In the genomic region with DNA sequence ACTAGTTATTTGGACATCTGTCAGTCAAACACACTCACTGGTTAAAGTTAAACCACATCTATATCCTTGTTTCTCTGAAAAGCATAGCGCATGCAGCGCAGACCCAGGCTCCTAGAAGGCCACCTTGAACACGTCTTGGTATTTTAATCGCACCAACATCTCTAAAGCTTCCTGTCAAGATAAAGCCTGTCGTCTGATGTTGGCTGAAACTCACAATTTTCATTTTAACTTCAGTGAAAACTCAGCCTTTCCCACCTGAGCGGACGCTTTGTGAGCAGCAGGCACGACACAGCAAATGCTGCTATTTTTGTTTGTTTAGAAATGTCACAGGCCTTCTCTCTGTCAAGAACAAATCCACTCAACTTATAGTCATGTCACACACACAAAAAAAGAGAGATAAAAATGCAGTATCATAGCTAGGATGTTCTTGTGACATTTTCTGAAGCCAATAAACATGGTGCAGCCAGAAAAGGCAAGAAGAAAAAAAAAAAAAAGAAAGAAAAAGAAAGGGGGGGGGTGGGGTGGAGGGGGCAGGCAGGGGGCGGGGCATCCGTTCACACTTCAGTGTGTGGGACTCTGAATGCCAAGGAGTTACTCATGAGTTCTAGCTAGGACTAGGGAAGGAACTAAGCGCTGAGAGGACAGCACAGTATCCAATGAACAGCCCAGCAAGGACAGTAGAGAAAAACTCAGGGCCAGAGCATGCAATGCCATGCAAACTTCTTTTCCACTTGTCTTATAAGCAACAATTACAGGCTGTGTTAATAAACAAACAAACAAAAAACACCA, we compare ENCODE assay signal across 15 mouse cellular contexts. TPM values are rescaled to one million over a fixed set of nuclear protein-coding genes. Genes with fewer than 3 reads are reported as not detected.
DNase-seq lines count a peak whose midpoint lies in the region; ATAC-seq lines count a peak whose summit lies in the region.
"Had no signal": no experiment of that assay in that cellular context is flagged by ENCODE, and none has a peak within 500 bp of the region (broad histone marks: within the 10 kb centered on the region; RNA-seq: fewer than 3 reads in every experiment).

No protein-coding gene starts in this region.

- H3K27me3 ChIP-seq in heart, embryonic 15.5 days = no peaks in the 10 kb centered on the region
- no peaks in the 10 kb centered on the region for H3K27me3 ChIP-seq in hindbrain, embryonic 16.5 days (replicated peaks; ENCODE audit: control insufficient read depth, insufficient read depth, low read length)
- H3K27me3 ChIP-seq: limb, embryonic 13.5 days; neural tube, embryonic 12.5 days had no signal

- H3K4me1 ChIP-seq in heart, embryonic 15.5 days (replicated peaks) = peaks cover 62% of the 10 kb centered on the region
- H3K4me1 ChIP-seq in hindbrain, embryonic 16.5 days (ENCODE audit: control insufficient read depth, insufficient read depth, low read depth, low read length) = no peaks in the 10 kb centered on the region; the same call in 1 of the 2 replicates

- intact Hi-C loops in gastrocnemius, postnatal 36 days (cut with DNase I) = no loop called here

- no peak for DNase-seq in heart, adult 11 months
- DNase-seq in 416B (ENCODE audit: low read depth) (peak; percentile 35), NIH3T3 (ENCODE audit: low read depth) (peak; percentile 29)
- DNase-seq in naive thymus-derived CD4-positive, alpha-beta T cell, adult 2 months (ENCODE audit: low read depth) = peak; percentile 71
- no peak for DNase-seq in gastrocnemius, postnatal 36 days
- DNase-seq: adrenal gland, postnatal 25 days; cerebellum, adult 11 months; kidney, postnatal 25 days; midbrain, embryonic 14.5 days; retina, postnatal 1 day had no signal

- no peaks in the 10 kb centered on the region for H3K9me3 ChIP-seq in heart, embryonic 15.5 days (replicated peaks)
- no peaks in the 10 kb centered on the region for H3K9me3 ChIP-seq in hindbrain, embryonic 16.5 days (ENCODE audit: control insufficient read depth, low read length)
- H3K9me3 ChIP-seq: limb, embryonic 13.5 days; neural tube, embryonic 12.5 days had no signal

- 41% methylated on average over 11 of the region's 11 CpGs for WGBS in heart, embryonic 15.5 days
- WGBS in hindbrain, embryonic 16.5 days = 70% methylated on average over 11 of the region's 11 CpGs

- no peaks in the 10 kb centered on the region for H3K36me3 ChIP-seq in heart, embryonic 15.5 days
- no peaks in the 10 kb centered on the region for H3K36me3 ChIP-seq in hindbrain, embryonic 16.5 days (ENCODE audit: control insufficient read depth, insufficient read depth, low read length)
- H3K36me3 ChIP-seq: limb, embryonic 13.5 days; neural tube, embryonic 12.5 days had no signal

- peak overlapping the region; percentile 57 for H3K27ac ChIP-seq in heart, embryonic 15.5 days
- no peak overlapping the region for H3K27ac ChIP-seq in hindbrain, embryonic 16.5 days (ENCODE audit: low read depth, low read length)
- H3K27ac ChIP-seq: limb, embryonic 13.5 days; neural tube, embryonic 12.5 days had no signal

- no peak overlapping the region for H3K9ac ChIP-seq in heart, embryonic 15.5 days
- no peak overlapping the region for H3K9ac ChIP-seq in hindbrain, embryonic 16.5 days (ENCODE audit: low read depth, low read length)
- H3K9ac ChIP-seq: limb, embryonic 13.5 days; neural tube, embryonic 12.5 days had no signal

- no peak overlapping the region for H3K4me3 ChIP-seq in heart, embryonic 15.5 days
- H3K4me3 ChIP-seq in hindbrain, embryonic 16.5 days (ENCODE audit: low read length) = no peak overlapping the region
- H3K4me3 ChIP-seq: limb, embryonic 13.5 days; neural tube, embryonic 12.5 days had no signal

- no peak for ATAC-seq in heart, embryonic 15.5 days (replicated peaks; ENCODE audit: insufficient number of reproducible peaks, insufficient read depth, low FRiP score, low read depth)
- no peak for ATAC-seq in hindbrain, embryonic 16.5 days
- ATAC-seq: forebrain, embryonic 16.5 days had no signal

- H3K4me2 ChIP-seq in heart, embryonic 15.5 days = no peak overlapping the region
- no peak overlapping the region for H3K4me2 ChIP-seq in hindbrain, embryonic 16.5 days (ENCODE audit: low read length)
- H3K4me2 ChIP-seq: limb, embryonic 13.5 days; neural tube, embryonic 12.5 days had no signal

RNA-seq across cellular contexts. Expression of a gene that starts 39.0 kb away (rescaled TPM):
- polyA plus RNA-seq in heart, embryonic 15.5 days (2015; fragmentation: Nextera tagmentation; extraction: Ambion mirVana) = 72.6 and 106 TPM in 2 replicates
- 10 to 100 TPM; 17.8 to 20.1 TPM for total RNA-seq in gastrocnemius, postnatal 36 days (2021)
- 64.7 and 79.0 TPM in 2 replicates for polyA plus RNA-seq in hindbrain, embryonic 16.5 days (2015; fragmentation: Nextera tagmentation; extraction: Ambion mirVana)

Comparison
In these comparisons a context has a peak if more than half of its experiments do, and no peak if none do; other contexts are left out.
1. DNase-seq: peak in 416B (single experiment), NIH3T3 (single experiment) and naive thymus-derived CD4-positive, alpha-beta T cell, adult 2 months (single experiment); none in heart, adult 11 months (single experiment) and gastrocnemius, postnatal 36 days (0 of 2).